Mouse (Mus musculus): ENCODE measurements around the gene Fam20b.
"Not testable (repeated sequence)": the region's sequence is repeated elsewhere in the genome, so short reads cannot be mapped to it uniquely, and the experiment has no call there.

The Fam20b gene

GRCm38 (mm10) chr1:156672720-156673475 lies 46.0 kb downstream of the Fam20b start:
- no peak for DNase-seq (ENCODE audit: low read depth, low spot score)

DNA sequence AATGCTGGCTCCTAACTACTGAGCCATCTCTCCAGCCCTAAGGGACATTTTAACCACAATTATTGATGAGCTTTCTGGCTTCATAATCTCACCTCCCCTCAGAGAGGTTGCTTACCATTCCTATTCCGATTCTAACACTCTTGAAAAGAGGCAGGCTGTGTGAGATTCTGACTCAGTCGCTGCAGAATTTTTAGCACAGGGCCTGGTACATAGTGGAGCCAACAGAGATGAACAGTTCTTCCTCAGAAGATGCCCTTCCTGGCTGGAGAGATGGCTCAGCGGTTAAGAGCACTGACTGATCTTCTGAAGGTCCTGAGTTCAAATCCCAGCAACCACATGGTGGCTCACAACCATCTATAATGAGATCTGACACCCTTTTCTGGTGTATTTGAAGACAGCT lies 47.0 kb downstream of the Fam20b start:
- DNase-seq (ENCODE audit: low read depth, low spot score), result no peak

GRCm38 (mm10) chr1:156669208-156669983 lies 49.5 kb downstream of the Fam20b start:
- no peak for DNase-seq (ENCODE audit: low read depth, low spot score)

GRCm38 (mm10) chr1:156668602-156669001 lies 50.3 kb downstream of the Fam20b start:
- DNase-seq (ENCODE audit: low read depth, low spot score), result no peak

GRCm38 (mm10) chr1:156667141-156667926 lies 51.6 kb downstream of the Fam20b start:
- no peak for DNase-seq (ENCODE audit: low read depth, low spot score)

DNA sequence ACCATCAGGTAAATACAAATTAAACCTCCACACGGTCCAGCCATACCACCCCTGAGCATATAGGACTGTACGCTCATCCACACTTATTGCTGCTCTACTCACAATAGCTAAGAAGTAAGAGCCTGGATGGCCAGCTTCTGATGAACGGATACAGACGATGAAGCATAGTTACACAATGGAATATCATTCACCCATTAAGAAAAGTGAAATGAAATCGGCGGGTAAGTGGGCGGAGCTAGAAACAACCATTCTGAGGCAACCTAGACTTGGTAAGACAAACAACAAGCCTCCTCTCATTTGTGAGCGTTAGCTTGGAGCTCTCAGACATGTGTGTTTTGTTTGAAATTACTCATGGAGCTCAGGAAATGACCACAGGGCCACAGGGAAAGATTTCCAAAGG lies 53.1 kb downstream of the Fam20b start:
- DNase-seq (ENCODE audit: low read depth, low spot score), result no peak

- DNase-seq (ENCODE audit: low read depth, low spot score), result not testable (repeated sequence)
Observed at GRCm38 (mm10) chr1:156660660-156661236, 58.1 kb downstream of the Fam20b start.

- no peak for DNase-seq (ENCODE audit: low read depth, low spot score)
Observed at GRCm38 (mm10) chr1:156659906-156660659, 58.8 kb downstream of the Fam20b start.

DNA sequence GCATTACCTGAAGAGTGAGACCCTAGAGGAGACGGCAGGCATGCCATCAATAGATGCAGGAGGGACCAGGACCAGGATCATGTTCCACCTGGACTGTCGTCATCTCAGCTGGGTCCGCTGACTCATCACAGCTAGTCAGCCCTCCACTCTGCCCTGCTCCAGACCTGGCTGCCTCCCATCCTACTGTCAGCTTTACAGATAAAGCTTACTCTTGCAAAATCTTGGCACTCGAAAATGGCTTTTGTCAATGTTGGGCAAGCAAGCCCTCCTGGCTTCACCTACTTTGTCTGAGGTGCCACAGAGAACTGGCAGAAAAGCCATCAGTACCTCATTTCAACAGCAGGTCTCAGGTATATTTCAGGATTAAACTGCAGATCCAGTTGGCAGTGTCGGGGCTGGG lies 60.2 kb downstream of the Fam20b start:
- DNase-seq (ENCODE audit: low read depth, low spot score), result no peak

- DNase-seq (ENCODE audit: low read depth, low spot score), result no peak
Observed at GRCm38 (mm10) chr1:156657523-156657922, 61.4 kb downstream of the Fam20b start.

DNA sequence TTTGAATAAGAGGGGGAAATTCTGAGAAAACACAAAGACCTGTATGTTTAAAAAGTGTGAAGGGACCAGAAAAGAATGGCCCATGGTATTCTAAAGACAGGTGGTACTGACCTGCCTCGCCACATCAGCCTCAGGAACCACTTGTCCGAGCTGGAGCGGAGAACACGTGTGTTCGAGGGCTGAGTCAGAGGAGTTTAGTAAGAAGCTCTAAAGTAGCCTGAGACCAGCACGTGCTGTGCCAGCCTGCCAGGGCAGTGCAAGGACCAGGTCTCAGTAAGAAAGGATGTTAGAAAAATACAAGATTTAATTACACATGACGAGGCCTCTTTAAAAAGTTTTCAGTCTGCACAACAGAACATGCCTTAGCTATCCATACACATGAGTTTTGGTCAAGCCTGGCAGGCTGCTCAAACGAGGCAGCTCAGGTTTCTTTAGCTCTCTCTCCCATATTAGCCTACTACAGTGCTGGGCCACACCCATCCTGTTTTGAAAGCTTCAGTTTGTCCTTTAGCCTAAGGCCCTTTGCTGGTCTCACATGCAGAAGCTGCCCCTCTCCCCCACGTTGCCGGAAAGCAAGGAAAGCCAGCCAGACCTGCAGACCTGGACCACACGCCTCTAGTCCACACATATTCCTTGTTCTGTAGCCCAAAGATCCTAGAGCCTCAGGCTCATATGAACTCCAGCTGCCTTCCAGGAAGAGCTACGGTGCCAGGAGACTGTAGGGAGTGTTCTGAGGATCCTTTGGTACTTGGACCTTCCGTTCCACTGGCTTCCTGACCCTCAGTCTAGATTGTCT lies 64.0 kb downstream of the Fam20b start:
- no peak for DNase-seq (ENCODE audit: low read depth, low spot score)

GRCm38 (mm10) chr1:156652189-156652822 lies 66.6 kb downstream of the Fam20b start:
- DNase-seq (ENCODE audit: low read depth, low spot score), result no peak

DNA sequence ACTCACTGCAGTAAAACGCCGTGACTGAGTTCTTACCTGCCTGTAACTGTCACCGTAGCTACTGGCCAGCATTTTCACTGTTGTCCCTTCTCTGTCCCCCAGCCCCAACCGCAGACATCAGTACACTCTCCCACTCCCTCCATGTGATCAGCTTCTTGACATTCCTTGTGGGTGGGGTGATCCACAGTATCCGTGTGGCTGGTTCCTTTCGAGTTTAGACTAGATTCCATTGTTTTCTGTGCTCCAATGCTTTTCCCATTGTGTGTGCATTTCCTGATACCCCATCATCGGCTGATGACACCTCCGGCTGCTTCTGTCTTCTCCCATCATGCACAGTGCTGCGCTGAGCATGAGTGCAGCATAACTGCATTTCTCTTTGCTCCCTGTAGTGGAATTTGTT lies 68.3 kb downstream of the Fam20b start:
- no peak for DNase-seq (ENCODE audit: low read depth, low spot score)

- DNase-seq (ENCODE audit: low read depth, low spot score), result no peak
Observed at GRCm38 (mm10) chr1:156648705-156649104, 70.2 kb downstream of the Fam20b start.

DNA sequence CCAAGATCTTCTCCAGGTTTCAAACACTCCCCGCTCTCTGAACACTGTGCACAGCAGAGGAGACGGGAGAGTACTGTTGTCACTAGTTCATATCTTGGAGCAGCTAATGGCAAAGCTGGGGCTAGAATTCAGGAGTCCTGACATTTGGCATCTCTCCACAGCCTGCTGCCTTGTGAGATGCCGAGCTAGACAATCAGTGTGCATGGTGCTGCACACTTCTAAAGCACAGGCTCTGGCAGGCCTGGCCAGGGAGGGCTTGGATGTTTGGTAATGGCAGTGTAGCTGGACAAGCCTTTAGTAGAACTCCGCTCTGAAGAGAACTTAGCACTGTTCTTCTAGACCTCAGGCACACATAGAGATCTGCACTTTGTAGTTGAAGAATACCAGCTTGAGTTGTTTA lies 72.9 kb downstream of the Fam20b start:
- no peak for DNase-seq (ENCODE audit: low read depth, low spot score)

DNA sequence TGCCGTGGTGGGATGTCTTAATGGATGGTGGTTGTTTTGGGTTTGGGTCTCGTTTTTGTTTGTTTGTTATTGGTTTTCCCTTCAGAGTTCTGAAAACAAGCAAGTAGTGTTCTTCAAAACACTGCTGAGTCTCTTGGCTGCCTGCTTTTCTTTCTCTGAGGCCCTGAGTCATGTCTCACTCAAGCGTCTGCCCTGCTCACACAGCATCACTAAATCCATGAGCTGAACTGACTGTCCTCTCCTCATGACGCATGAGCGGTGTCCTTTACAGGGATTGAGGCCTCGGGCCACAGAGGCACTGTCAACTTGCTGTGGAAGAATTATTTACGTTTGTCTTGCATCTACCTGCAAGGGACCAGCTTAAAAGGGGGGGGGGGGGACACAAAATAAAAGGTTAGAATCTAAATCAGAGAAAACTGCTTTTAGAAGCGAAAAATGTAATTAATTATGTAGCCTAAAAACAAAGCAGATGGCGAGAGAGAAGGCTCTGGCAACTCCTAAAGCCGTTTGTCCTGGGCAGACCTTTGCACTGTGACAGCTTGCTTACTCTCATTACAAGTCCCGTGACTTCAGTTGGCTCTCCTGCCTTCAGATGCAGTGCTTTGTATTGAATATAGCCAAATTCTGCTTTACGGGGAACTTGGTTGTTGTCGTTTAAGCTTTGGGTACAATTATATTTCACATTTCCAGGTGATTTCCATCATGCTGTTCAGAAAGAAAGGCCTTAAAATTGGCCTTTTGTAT lies 73.9 kb downstream of the Fam20b start:
- no peak for DNase-seq (ENCODE audit: low read depth, low spot score)

DNA sequence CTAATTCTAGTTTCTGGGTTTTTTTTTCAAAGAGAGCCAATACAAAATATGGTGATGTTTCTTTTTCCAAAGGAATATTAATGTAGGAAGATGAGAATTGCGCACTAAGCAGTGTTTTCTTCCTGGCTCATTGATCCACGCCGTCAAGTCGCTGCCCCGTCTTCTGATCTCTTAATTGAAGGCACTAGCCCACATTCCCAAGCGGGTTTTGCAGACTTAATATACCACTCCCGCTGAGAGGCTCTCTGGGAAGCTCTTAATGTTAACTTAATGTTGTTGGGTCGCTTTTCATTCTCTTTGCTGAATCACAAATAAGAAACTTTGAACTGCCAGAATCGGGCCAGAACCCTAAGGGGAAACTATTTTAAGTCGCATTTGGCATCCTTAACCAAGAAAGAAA lies 74.8 kb downstream of the Fam20b start:
- DNase-seq (ENCODE audit: low read depth, low spot score), result no peak

DNA sequence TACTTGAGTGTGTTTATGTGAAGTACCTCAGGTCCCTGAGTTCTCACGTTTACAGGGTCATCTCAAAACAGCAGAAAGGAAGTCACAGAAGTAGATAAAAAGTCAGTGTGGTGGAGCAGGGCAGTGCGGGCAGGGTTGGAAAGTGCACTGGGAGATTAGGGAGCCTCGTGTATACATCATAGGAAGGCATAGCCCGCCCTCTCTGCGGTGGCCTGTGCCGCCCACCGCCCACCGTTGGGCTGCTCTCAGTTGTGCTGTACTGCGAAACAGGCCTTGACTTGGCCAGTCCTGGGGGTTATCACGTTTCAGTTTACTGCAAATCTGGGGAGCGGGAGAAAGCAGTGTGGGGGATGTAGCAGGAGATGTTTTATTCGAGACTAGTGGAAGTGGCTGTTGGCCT lies 76.1 kb downstream of the Fam20b start:
- no peak for DNase-seq (ENCODE audit: low read depth, low spot score)

GRCm38 (mm10) chr1:156641808-156642207 lies 77.1 kb downstream of the Fam20b start:
- no peak for DNase-seq (ENCODE audit: low read depth, low spot score)

All from CD4-positive, CD25-positive, alpha-beta regulatory T cell, adult 2 months (primary cell).